Mouse (Mus musculus) hematopoietic stem cell, adult 5-6 weeks (primary cell): ENCODE results near the gene Pskh1. TPM values are rescaled to one million over a fixed set of nuclear protein-coding genes. Genes with fewer than 3 reads are reported as not detected.

Experiments used
- ATAC-seq, 2 experiments: fragments of 125-278 bp in 1 of 2; replicated peaks in 1 of 2; 2 replicates each; pipeline ENCODE4 v1.8.0; 2016 to 2017; ENCODE audit warnings: inconsistent platforms in 2 of 2, mild to moderate bottlenecking in 2 of 2, moderate number of reproducible peaks in 2 of 2, low read depth in 1 of 2, moderate TSS enrichment in 1 of 2; ENCODE audit not compliant: low FRiP score in 2 of 2, poor library complexity in 2 of 2, severe bottlenecking in 2 of 2, insufficient read depth in 1 of 2, low TSS enrichment in 1 of 2
- total RNA-seq: library from RNA; stranded (forward); fragments of 172-1452, 232-1000 nt; gene quantifications from 2 replicates; pipeline ENCODE4 v1.2.3, GENCODE M21; 2017

Gene Pskh1
- total RNA-seq, 1 experiment from 2014 or later = 23.3 TPM

GRCm38 (mm10) chr8:105880754-105881520 lies 19.3 kb upstream of the Pskh1 start, which contains the start of gene Edc4:
Gene Edc4 (plus strand): TSS chr8:105880881.
- peak; percentile 79 to 94 for ATAC-seq

- ATAC-seq = no peak
Observed at GRCm38 (mm10) chr8:105889756-105890465, 10.3 kb upstream of the Pskh1 start.

GRCm38 (mm10) chr8:105890870-105891269 lies 9.4 kb upstream of the Pskh1 start:
- ATAC-seq = no peak

- ATAC-seq = no peak; a peak in 1 of 4 replicates
Observed at GRCm38 (mm10) chr8:105892432-105892831, 7.8 kb upstream of the Pskh1 start.

- ATAC-seq = peak; percentile 43 to 46; a peak in 2 of 4 replicates
Observed at GRCm38 (mm10) chr8:105893339-105893738, 6.9 kb upstream of the Pskh1 start, which contains the start of gene Nrn1l. Gene Nrn1l (plus strand): TSS chr8:105893567.

- ATAC-seq = no peak
Observed at GRCm38 (mm10) chr8:105897801-105898480, 2.3 kb upstream of the Pskh1 start.

GRCm38 (mm10) chr8:105900941-105901616 lies 838 bp downstream of the Pskh1 start:
- peak; percentile 9 to 44; a peak in 1 of 4 replicates for ATAC-seq

- no peak for ATAC-seq
Observed at GRCm38 (mm10) chr8:105919390-105919789, 19.1 kb downstream of the Pskh1 start.

GRCm38 (mm10) chr8:105925123-105925522 lies 24.9 kb downstream of the Pskh1 start:
- no peak for ATAC-seq

- ATAC-seq = peak; percentile 79 to 89; a peak in 3 of 4 replicates
Observed at GRCm38 (mm10) chr8:105930602-105931001, 30.4 kb downstream of the Pskh1 start.

- ATAC-seq = no peak
Observed at GRCm38 (mm10) chr8:105931271-105931670, 31.0 kb downstream of the Pskh1 start.

- ATAC-seq = no peak
Observed at GRCm38 (mm10) chr8:105932525-105932924, 32.3 kb downstream of the Pskh1 start.

- no peak for ATAC-seq
Observed at GRCm38 (mm10) chr8:105933762-105934161, 33.5 kb downstream of the Pskh1 start, which contains the start of gene Ctrl. Gene Ctrl (minus strand): TSS chr8:105933862.

GRCm38 (mm10) chr8:105935105-105935504 lies 34.9 kb downstream of the Pskh1 start:
- no peak for ATAC-seq

GRCm38 (mm10) chr8:105935863-105936603 lies 35.8 kb downstream of the Pskh1 start:
- ATAC-seq = no peak

GRCm38 (mm10) chr8:105936866-105937475 lies 36.7 kb downstream of the Pskh1 start:
- peak; percentile 79 to 80 for ATAC-seq
